ENCODE assay signal across 14 mouse cellular contexts in genomic region chr1:180830588-180831346, GRCm38 (mm10). TPM values are rescaled to one million over a fixed set of nuclear protein-coding genes. Genes with fewer than 3 reads are reported as not detected.
DNase-seq lines count a peak whose midpoint lies in the region; ATAC-seq and TF ChIP-seq lines count a peak whose summit lies in the region.
"Had no signal": no experiment of that assay in that cellular context is flagged by ENCODE, and none has a peak within 500 bp of the region (broad histone marks: within the 10 kb centered on the region; RNA-seq: fewer than 3 reads in every experiment).

No protein-coding gene starts in this region.

- TF ChIP-seq POLR2A in heart, adult 2 months (IDR thresholded peaks at IDR 0.05; ENCODE audit: insufficient read depth, low read depth, low read length): no peak
- no peak for TF ChIP-seq POLR2A in testis, adult 2 months (IDR thresholded peaks at IDR 0.05; ENCODE audit: control insufficient read depth, low read depth, low read length)

- no peak for DNase-seq in heart, adult 2 months
- no peak for DNase-seq in testis, postnatal 14 days (ENCODE audit: low spot score)
- no peak for DNase-seq in ovary, postnatal 14 days (ENCODE audit: low spot score)
- DNase-seq in midbrain, embryonic 10.5 days (ENCODE audit: low spot score): no peak
- DNase-seq: adrenal gland, postnatal 14 days; cerebellum, adult 2 months had no signal

- H3K36me3 ChIP-seq in heart, embryonic 14.5 days (ENCODE audit: control insufficient read depth, insufficient read depth, low read length): no peaks in the 10 kb centered on the region
- H3K36me3 ChIP-seq in heart, adult 2 months (ENCODE audit: control insufficient read depth, insufficient read depth, low read length): no peaks in the 10 kb centered on the region
- no peaks in the 10 kb centered on the region for H3K36me3 ChIP-seq in testis, adult 2 months (ENCODE audit: control insufficient read depth, insufficient read depth, low read length)
- no peaks in the 10 kb centered on the region for H3K36me3 ChIP-seq in intestine, embryonic 16.5 days (ENCODE audit: control insufficient read depth, insufficient read depth, low read length)
- no peaks in the 10 kb centered on the region for H3K36me3 ChIP-seq in midbrain, embryonic 10.5 days
- no peaks in the 10 kb centered on the region for H3K36me3 ChIP-seq in midbrain, embryonic 13.5 days
- H3K36me3 ChIP-seq: limb, embryonic 13.5 days had no signal

- no peak for TF ChIP-seq EP300 in heart, adult 2 months (IDR thresholded peaks at IDR 0.05; ENCODE audit: insufficient read depth, low read depth, low read length)

- H3K9ac ChIP-seq in heart, embryonic 14.5 days (ENCODE audit: low read length): peak overlapping the region; percentile 41; the same call in 1 of the 2 replicates
- no peak overlapping the region for H3K9ac ChIP-seq in heart, adult 2 months (ENCODE audit: low read depth, low read length)
- H3K9ac ChIP-seq in intestine, embryonic 16.5 days (ENCODE audit: low read depth, low read length): no peak overlapping the region; the same call in 1 of the 2 replicates
- no peak overlapping the region for H3K9ac ChIP-seq in midbrain, embryonic 13.5 days (replicated peaks)
- H3K9ac ChIP-seq: hindbrain, embryonic 14.5 days; limb, embryonic 13.5 days had no signal

- TF ChIP-seq CTCF in heart, adult 2 months (IDR thresholded peaks at IDR 0.05): no peak
- TF ChIP-seq CTCF in testis, adult 2 months (IDR thresholded peaks at IDR 0.05; ENCODE audit: control insufficient read depth, insufficient read depth, insufficient replicate concordance, low read depth, low read length): no peak

- 0 out of 2 replicates have a peak, but pooled peaks cover 2% of the 10 kb centered on the region for H3K9me3 ChIP-seq in heart, embryonic 14.5 days (ENCODE audit: control insufficient read depth, low read length)
- 0 out of 2 replicates have a peak, but pooled peaks cover 4% of the 10 kb centered on the region for H3K9me3 ChIP-seq in intestine, embryonic 16.5 days (ENCODE audit: control insufficient read depth, low read length)
- H3K9me3 ChIP-seq in midbrain, embryonic 10.5 days (replicated peaks): no peaks in the 10 kb centered on the region
- H3K9me3 ChIP-seq in midbrain, embryonic 13.5 days: no peaks in the 10 kb centered on the region

- intact Hi-C loops in heart, adult 2 months (cut with DNase I): loop anchor here (2.0 kb wide), 2 partner anchors 16 to 18 kb away; no protein-coding TSS in a partner anchor

- peak; percentile 47; the same call in 1 of the 2 replicates for ATAC-seq in heart, embryonic 14.5 days (ENCODE audit: insufficient number of reproducible peaks, insufficient read depth, low FRiP score, low read depth)
- ATAC-seq in intestine, embryonic 16.5 days: peak; percentile 71
- ATAC-seq in midbrain, embryonic 13.5 days: no peak
- ATAC-seq: midbrain, embryonic 16.5 days had no signal

- WGBS in heart, embryonic 14.5 days: 23% methylated on average over 14 of the region's 14 CpGs
- WGBS in heart, adult 2 months: 38% methylated on average over 14 of the region's 14 CpGs
- WGBS in intestine, embryonic 16.5 days: 28% methylated on average over 14 of the region's 14 CpGs
- WGBS in midbrain, embryonic 10.5 days: 77% methylated on average over 14 of the region's 14 CpGs
- WGBS in midbrain, embryonic 13.5 days: 70% methylated on average over 14 of the region's 14 CpGs

- H3K4me1 ChIP-seq in heart, embryonic 14.5 days (ENCODE audit: control insufficient read depth in 2 of 2, insufficient read depth in 2 of 2, low read length in 2 of 2): peaks cover 15 to 17% of the 10 kb centered on the region in 2 experiments
- peaks cover 3% of the 10 kb centered on the region for H3K4me1 ChIP-seq in heart, adult 2 months (ENCODE audit: control insufficient read depth, insufficient read depth, low read length)
- H3K4me1 ChIP-seq in testis, adult 2 months (ENCODE audit: control insufficient read depth, insufficient read depth, low read length): peaks cover 3% of the 10 kb centered on the region; the same call in 1 of the 2 replicates
- H3K4me1 ChIP-seq in intestine, embryonic 16.5 days (ENCODE audit: control insufficient read depth, insufficient read depth, low read length): no peaks in the 10 kb centered on the region; the same call in 1 of the 2 replicates
- no peaks in the 10 kb centered on the region for H3K4me1 ChIP-seq in midbrain, embryonic 10.5 days
- H3K4me1 ChIP-seq in midbrain, embryonic 13.5 days (replicated peaks): no peaks in the 10 kb centered on the region

- H3K79me2 ChIP-seq in heart, adult 2 months (replicated peaks; ENCODE audit: control insufficient read depth, insufficient read depth, low read length): no peaks in the 10 kb centered on the region

- no peak overlapping the region for H3K4me3 ChIP-seq in heart, embryonic 14.5 days (ENCODE audit: control insufficient read depth in 1 of 2, insufficient read depth in 1 of 2, low read depth in 1 of 2, low read length in 2 of 2)
- no peak overlapping the region for H3K4me3 ChIP-seq in heart, adult 2 months
- peak overlapping the region; percentile 89 for H3K4me3 ChIP-seq in testis, adult 2 months (ENCODE audit: control insufficient read depth, low read depth, low read length)
- peak overlapping the region; percentile 14; the same call in 1 of the 2 replicates for H3K4me3 ChIP-seq in intestine, embryonic 16.5 days (ENCODE audit: low read length)
- no peak overlapping the region for H3K4me3 ChIP-seq in midbrain, embryonic 10.5 days
- H3K4me3 ChIP-seq in midbrain, embryonic 13.5 days (replicated peaks): no peak overlapping the region
- H3K4me3 ChIP-seq: layer of hippocampus, adult 2 months; limb, embryonic 13.5 days had no signal

- H3K4me2 ChIP-seq in heart, embryonic 14.5 days (ENCODE audit: low read length): peak overlapping the region; percentile 50
- H3K4me2 ChIP-seq in intestine, embryonic 16.5 days (ENCODE audit: low read depth, low read length): peak overlapping the region; percentile 26
- H3K4me2 ChIP-seq in midbrain, embryonic 13.5 days (replicated peaks): no peak overlapping the region
- H3K4me2 ChIP-seq: hindbrain, embryonic 14.5 days; limb, embryonic 13.5 days had no signal

- no peaks in the 10 kb centered on the region for H3K27me3 ChIP-seq in heart, embryonic 14.5 days (ENCODE audit: control insufficient read depth, insufficient read depth, low read length)
- no peaks in the 10 kb centered on the region for H3K27me3 ChIP-seq in heart, adult 2 months (ENCODE audit: control insufficient read depth, insufficient read depth, low read length)
- no peaks in the 10 kb centered on the region for H3K27me3 ChIP-seq in testis, adult 2 months (ENCODE audit: control insufficient read depth, insufficient read depth, low read length)
- H3K27me3 ChIP-seq in intestine, embryonic 16.5 days (replicated peaks; ENCODE audit: control insufficient read depth, insufficient read depth, low read length): no peaks in the 10 kb centered on the region
- H3K27me3 ChIP-seq in midbrain, embryonic 10.5 days (ENCODE audit: low read depth, poor library complexity, severe bottlenecking): no peaks in the 10 kb centered on the region
- H3K27me3 ChIP-seq in midbrain, embryonic 13.5 days: no peaks in the 10 kb centered on the region
- H3K27me3 ChIP-seq: limb, embryonic 13.5 days had no signal

- H3K27ac ChIP-seq in heart, embryonic 14.5 days (replicated peaks in 1 of 2; ENCODE audit: control insufficient read depth in 1 of 2, insufficient read depth in 1 of 2, low read depth in 2 of 2, low read length in 2 of 2): no peak overlapping the region
- H3K27ac ChIP-seq in heart, adult 2 months: no peak overlapping the region; the same call in 1 of the 2 replicates
- no peak overlapping the region for H3K27ac ChIP-seq in testis, adult 2 months (ENCODE audit: control insufficient read depth, insufficient read depth, low read depth, low read length)
- 0 out of 2 replicates have a peak overlapping the region, but pooled peaks have one; percentile 37 for H3K27ac ChIP-seq in intestine, embryonic 16.5 days (ENCODE audit: low read length)
- H3K27ac ChIP-seq in midbrain, embryonic 10.5 days (replicated peaks): no peak overlapping the region
- H3K27ac ChIP-seq in midbrain, embryonic 13.5 days: no peak overlapping the region
- H3K27ac ChIP-seq: hindbrain, embryonic 14.5 days; layer of hippocampus, adult 2 months; limb, embryonic 13.5 days had no signal

RNA-seq across cellular contexts. Expression of gene H3f3a, which starts 17.0 kb away (rescaled TPM):
- polyA plus RNA-seq in heart, embryonic 14.5 days (2014; fragmentation: Nextera tagmentation; extraction: Ambion mirVana): 1,749 and 1,827 TPM in 2 replicates
- 100 to 1,000 TPM; 405 to 430 TPM for total RNA-seq in heart, adult 2 months (2021)
- polyA plus RNA-seq in heart, adult 2 months (2012; rRNA removed): 258 and 363 TPM in 2 replicates
- polyA plus RNA-seq in testis, adult 2 months (2012; rRNA removed): 538 and 540 TPM in 2 replicates
- 1,661 and 1,810 TPM in 2 replicates for polyA plus RNA-seq in intestine, embryonic 16.5 days (2015; fragmentation: Nextera tagmentation; extraction: Ambion mirVana)
- polyA plus RNA-seq in midbrain, embryonic 10.5 days (2016; fragmentation: Nextera tagmentation; extraction: Ambion mirVana): 2,611 and 2,764 TPM in 2 replicates
- polyA plus RNA-seq in midbrain, embryonic 13.5 days (2015; fragmentation: Nextera tagmentation; extraction: Ambion mirVana): 4,178 and 4,302 TPM in 2 replicates

RNA-seq across cellular contexts. Expression of gene Sde2, which starts 20.2 kb away (rescaled TPM):
- polyA plus RNA-seq in heart, embryonic 14.5 days (2014; fragmentation: Nextera tagmentation; extraction: Ambion mirVana): 22.3 TPM in 2 replicates
- 10 to 100 TPM; 11.7 to 12.1 TPM for total RNA-seq in heart, adult 2 months (2021)
- polyA plus RNA-seq in heart, adult 2 months (2012; rRNA removed): 5.0 and 9.8 TPM in 2 replicates
- polyA plus RNA-seq in testis, adult 2 months (2012; rRNA removed): 9.1 and 11.1 TPM in 2 replicates
- 28.3 and 30.8 TPM in 2 replicates for polyA plus RNA-seq in intestine, embryonic 16.5 days (2015; fragmentation: Nextera tagmentation; extraction: Ambion mirVana)
- polyA plus RNA-seq in midbrain, embryonic 10.5 days (2016; fragmentation: Nextera tagmentation; extraction: Ambion mirVana): 39.0 and 42.1 TPM in 2 replicates
- polyA plus RNA-seq in midbrain, embryonic 13.5 days (2015; fragmentation: Nextera tagmentation; extraction: Ambion mirVana): 28.8 and 33.6 TPM in 2 replicates

Comparison
In these comparisons a context has a peak if more than half of its experiments do, and no peak if none do; other contexts are left out.
1. H3K4me3 ChIP-seq: peak in testis, adult 2 months (single experiment) and intestine, embryonic 16.5 days (single experiment); none in heart, embryonic 14.5 days (0 of 2), heart, adult 2 months (single experiment), midbrain, embryonic 10.5 days (single experiment) and midbrain, embryonic 13.5 days (single experiment).